Mouse (Mus musculus) MEL (cell line): ENCODE results near the gene Mcm9. TPM values are rescaled to one million over a fixed set of nuclear protein-coding genes. Genes with fewer than 3 reads are reported as not detected.

Source experiments
- DNase-seq: peaks from one replicate; pipeline ENCODE4 v3.0.0; 2011; ENCODE audit warnings: low read depth, low spot score
- H3K27ac ChIP-seq: 2 replicates; pipeline ENCODE4 v1.5.1; 2012; ENCODE audit warnings: low read depth, mild to moderate bottlenecking, control low read depth, low read length, moderate library complexity; ENCODE audit not compliant: control insufficient read depth
- H3K27me3 ChIP-seq, 2 experiments: fragments of 150-350 bp in 1 of 2; sonication (generic) in 1 of 2; 2 replicates each; pipeline ENCODE4 v1.6.1; 2012; ENCODE audit warnings: low read length in 2 of 2, mild to moderate bottlenecking in 2 of 2, improper control_type of control experiment in 1 of 2, moderate library complexity in 1 of 2; ENCODE audit not compliant: insufficient read depth in 2 of 2, control insufficient read depth in 1 of 2
- H3K36me3 ChIP-seq, 2 experiments: 2 replicates each; pipeline ENCODE4 v1.6.1; 2012 to 2014; ENCODE audit warnings: low read length in 2 of 2, improper control_type of control experiment in 1 of 2, inconsistent platforms in 1 of 2, mild to moderate bottlenecking in 1 of 2; ENCODE audit not compliant: insufficient read depth in 2 of 2, control insufficient read depth in 1 of 2
- H3K4me1 ChIP-seq, 2 experiments: fragments of 150-350 bp in 1 of 2; sonication (generic) in 1 of 2; 2 replicates each; pipeline ENCODE4 v1.6.1; 2012; ENCODE audit warnings: low read length in 2 of 2, improper control_type of control experiment in 1 of 2, mild to moderate bottlenecking in 1 of 2; ENCODE audit not compliant: insufficient read depth in 2 of 2, control insufficient read depth in 1 of 2
- H3K4me3 ChIP-seq, 2 experiments: fragments of 150-350 bp in 1 of 2; sonication (generic) in 1 of 2; 2 replicates each; pipeline ENCODE4 v1.5.1; 2012; ENCODE audit warnings: low read depth in 2 of 2, low read length in 2 of 2, mild to moderate bottlenecking in 2 of 2, moderate library complexity in 2 of 2, control low read depth in 1 of 2, improper control_type of control experiment in 1 of 2; ENCODE audit not compliant: control insufficient read depth in 1 of 2, insufficient read depth in 1 of 2
- H3K79me2 ChIP-seq: 2 replicates; pipeline ENCODE4 v1.6.1; 2012; ENCODE audit warnings: mild to moderate bottlenecking, low read length, moderate library complexity; ENCODE audit not compliant: control insufficient read depth, poor library complexity, insufficient read depth
- H3K9ac ChIP-seq: 2 replicates; pipeline ENCODE4 v1.6.1; 2012; ENCODE audit warnings: low read depth, mild to moderate bottlenecking, control low read depth, low read length, moderate library complexity; ENCODE audit not compliant: control insufficient read depth, poor library complexity, severe bottlenecking
- H3K9me3 ChIP-seq: fragments of 150-350 bp; sonication (generic); replicated peaks from 2 replicates; pipeline ENCODE4 v1.6.1; 2012; ENCODE audit warnings: mild to moderate bottlenecking, low read length, improper control_type of control experiment, moderate library complexity; ENCODE audit not compliant: insufficient read depth
- CHD2 ChIP-seq: IDR thresholded peaks from 2 replicates; pipeline ENCODE4 v1.6.1; 2011; ENCODE audit warnings: low read length, improper control_type of control experiment
- EP300 ChIP-seq, 2 experiments: IDR thresholded peaks; 2 replicates each; pipeline ENCODE4 v1.6.1; 2011; ENCODE audit warnings: improper control_type of control experiment in 2 of 2, low read length in 2 of 2, low read depth in 1 of 2, mild to moderate bottlenecking in 1 of 2
- KAT2A ChIP-seq: conservative IDR thresholded peaks from 2 replicates; pipeline ENCODE4 v1.6.1; 2012; ENCODE audit warnings: low read depth, low read length, improper control_type of control experiment, inconsistent platforms
- MEF2A ChIP-seq: IDR thresholded peaks from 2 replicates; pipeline ENCODE4 v1.6.1; 2014; ENCODE audit warnings: low read depth, mild to moderate bottlenecking, inconsistent platforms, low read length, improper control_type of control experiment; ENCODE audit not compliant: poor library complexity, insufficient replicate concordance, severe bottlenecking; ENCODE audit errors: extremely low read depth
- MXI1 ChIP-seq: IDR thresholded peaks from 2 replicates; pipeline ENCODE4 v1.6.1; 2011; ENCODE audit warnings: mild to moderate bottlenecking, low read depth, low read length, improper control_type of control experiment
- MYC ChIP-seq: IDR thresholded peaks from 2 replicates; pipeline ENCODE4 v1.6.1; 2011; ENCODE audit warnings: low read depth, mild to moderate bottlenecking, low read length, improper control_type of control experiment, moderate library complexity
- POLR2AphosphoS5 ChIP-seq: IDR thresholded peaks from 2 replicates; pipeline ENCODE4 v1.6.1; 2012; ENCODE audit warnings: low read depth, borderline replicate concordance, mild to moderate bottlenecking, inconsistent platforms, low read length, moderate library complexity, mixed read lengths
- RAD21 ChIP-seq: IDR thresholded peaks from 2 replicates; pipeline ENCODE4 v1.6.1; 2011; ENCODE audit warnings: mild to moderate bottlenecking, low read depth, low read length, improper control_type of control experiment
- RCOR1 ChIP-seq: IDR thresholded peaks from 2 replicates; pipeline ENCODE4 v1.6.1; 2012; ENCODE audit warnings: low read depth, mild to moderate bottlenecking, inconsistent platforms, low read length, improper control_type of control experiment
- SMC3 ChIP-seq: IDR thresholded peaks from 2 replicates; pipeline ENCODE4 v1.6.1; 2011; ENCODE audit warnings: low read depth, low read length, improper control_type of control experiment
- USF1 ChIP-seq: IDR thresholded peaks from 2 replicates; pipeline ENCODE4 v1.6.1; 2014; ENCODE audit warnings: low read depth, mild to moderate bottlenecking, inconsistent platforms, low read length, improper control_type of control experiment, moderate library complexity
- USF2 ChIP-seq, 2 experiments: IDR thresholded peaks; 2 replicates each; pipeline ENCODE4 v1.6.1; 2011 to 2012; ENCODE audit warnings: improper control_type of control experiment in 2 of 2, low read length in 2 of 2, borderline replicate concordance in 1 of 2, inconsistent platforms in 1 of 2, low read depth in 1 of 2, mild to moderate bottlenecking in 1 of 2; ENCODE audit not compliant: insufficient read depth in 1 of 2
- ZKSCAN1 ChIP-seq: IDR thresholded peaks from 2 replicates; pipeline ENCODE4 v1.6.1; 2012; ENCODE audit warnings: low read depth, mild to moderate bottlenecking, inconsistent platforms, low read length, improper control_type of control experiment, moderate library complexity
- ZNF384 ChIP-seq: IDR thresholded peaks from 2 replicates; pipeline ENCODE4 v1.6.1; 2012; ENCODE audit warnings: low read depth, mild to moderate bottlenecking, inconsistent platforms, low read length, improper control_type of control experiment
- polyA plus RNA-seq, 2 experiments: library from polyadenylated mRNA; stranded (reverse) in 1 of 2; unstranded in 1 of 2; fragments of >175 nt in 1 of 2; fragments of >200 nt in 1 of 2; gene quantifications; 2 replicates each; pipeline versions ENCODE4 v1.2.1 to v1.2.4; 2012; ENCODE audit warnings: low replicate concordance in 2 of 2, low read depth in 1 of 2; ENCODE audit not compliant: insufficient read length in 2 of 2, insufficient read depth in 1 of 2, missing spikeins in 1 of 2
- total RNA-seq: library from RNA; depleted of rRNA; stranded (reverse); fragments of 300-350 nt; gene quantifications from 2 replicates; pipeline ENCODE4 v1.2.3, GENCODE M21; 2012

Mcm9 gene
- total and polyA plus RNA-seq, 3 experiments: 5.3 to 12.6 TPM; not detected in 1

DNA sequence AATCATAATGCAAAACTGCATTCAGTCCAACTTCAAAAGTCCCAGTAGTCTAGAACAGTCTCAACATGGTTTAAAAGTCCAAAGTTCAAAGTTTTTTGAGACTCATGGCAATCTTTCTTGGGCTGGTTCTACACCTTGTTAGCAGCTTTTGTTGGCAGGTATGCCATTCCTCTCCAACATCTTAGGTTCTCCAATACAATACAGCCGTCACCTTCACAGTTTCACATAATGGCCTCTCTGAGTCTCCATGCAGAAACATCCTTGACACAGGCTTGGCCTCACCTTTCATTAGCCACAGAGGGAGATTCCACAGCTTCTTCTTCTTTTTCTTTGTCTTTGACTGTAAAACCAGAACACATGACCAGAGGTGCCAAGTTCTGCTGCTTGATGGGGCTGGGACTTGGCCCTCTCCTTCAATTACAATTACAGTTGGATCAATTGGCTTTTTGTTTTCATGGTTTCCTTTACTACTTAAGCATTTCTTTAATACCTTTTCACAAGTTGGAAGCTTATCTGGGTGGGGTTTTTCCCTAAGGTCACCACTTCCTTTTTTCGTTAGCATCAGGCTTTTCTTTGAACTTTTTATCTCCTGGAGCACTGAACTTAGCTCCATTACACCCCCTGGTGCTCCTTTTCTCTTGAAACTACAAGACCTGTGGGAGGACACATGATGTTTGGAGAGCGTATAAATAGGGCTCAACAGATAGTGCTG lies 104.8 kb downstream of the Mcm9 start (continued):
- TF ChIP-seq RCOR1: peak; percentile 86
- TF ChIP-seq EP300 (IDR thresholded peaks at IDR 0.05; ENCODE audit: low read depth in 1 of 2, low read length in 2 of 2): peak; percentile 90 to 93
- TF ChIP-seq POLR2AphosphoS5: no peak

DNA sequence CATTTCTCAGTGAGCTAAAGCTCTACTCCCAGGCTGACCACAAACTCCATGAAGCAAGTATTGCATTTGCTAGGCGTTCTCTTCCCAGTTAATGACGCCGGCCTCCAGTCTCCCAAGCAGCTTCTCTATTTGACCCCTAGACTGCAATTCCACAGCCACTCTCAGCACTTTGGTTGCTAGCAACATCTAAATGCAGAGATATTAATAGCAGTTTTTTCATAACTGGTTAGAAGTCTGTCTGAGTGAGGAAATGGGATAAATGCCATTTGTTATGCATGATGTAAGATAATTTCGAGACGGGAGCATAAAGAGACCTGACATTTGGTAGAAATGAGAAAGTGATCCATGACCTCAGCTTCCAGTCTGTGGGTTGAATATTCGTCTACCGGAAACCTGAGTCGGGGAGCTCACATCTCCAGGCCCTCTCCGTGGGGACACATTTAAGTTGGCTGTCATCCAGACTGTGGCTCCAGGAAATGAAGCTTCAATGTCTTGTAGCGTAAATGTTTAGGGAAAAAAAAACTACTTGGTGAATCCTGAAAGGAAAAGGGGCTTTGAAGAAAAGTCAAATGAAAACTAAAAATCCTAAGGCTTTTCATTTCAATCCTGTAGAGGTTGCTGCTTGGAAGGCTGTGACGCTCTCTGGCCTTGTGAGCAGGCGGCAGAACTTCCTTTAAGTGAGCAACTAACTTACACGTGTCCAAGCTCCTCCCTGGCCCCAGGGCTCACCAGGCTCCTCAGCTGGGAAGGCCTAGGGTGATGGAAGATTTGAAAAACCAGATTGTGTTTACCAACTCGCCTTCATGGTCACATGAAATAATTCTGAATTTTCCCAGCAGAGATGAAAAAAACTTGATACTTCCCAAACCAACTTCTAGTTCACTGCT lies 110.9 kb downstream of the Mcm9 start:
- no peaks in the 10 kb centered on the region for H3K9me3 ChIP-seq
- no peak overlapping the region for H3K4me3 ChIP-seq
- peaks cover 0 to 4% of the 10 kb centered on the region in 2 experiments; a peak in 2 of 4 replicates for H3K36me3 ChIP-seq
- peaks cover 5 to 6% of the 10 kb centered on the region in 2 experiments; a peak in 3 of 4 replicates for H3K4me1 ChIP-seq
- DNase-seq: no peak
- no peak for TF ChIP-seq KAT2A
- TF ChIP-seq ZKSCAN1: no peak
- no peak for TF ChIP-seq MYC
- TF ChIP-seq ZNF384: no peak
- TF ChIP-seq SMC3: no peak
- H3K79me2 ChIP-seq: no peaks in the 10 kb centered on the region
- no peak overlapping the region for H3K9ac ChIP-seq
- no peaks in the 10 kb centered on the region for H3K27me3 ChIP-seq
- H3K27ac ChIP-seq: no peak overlapping the region

DNA sequence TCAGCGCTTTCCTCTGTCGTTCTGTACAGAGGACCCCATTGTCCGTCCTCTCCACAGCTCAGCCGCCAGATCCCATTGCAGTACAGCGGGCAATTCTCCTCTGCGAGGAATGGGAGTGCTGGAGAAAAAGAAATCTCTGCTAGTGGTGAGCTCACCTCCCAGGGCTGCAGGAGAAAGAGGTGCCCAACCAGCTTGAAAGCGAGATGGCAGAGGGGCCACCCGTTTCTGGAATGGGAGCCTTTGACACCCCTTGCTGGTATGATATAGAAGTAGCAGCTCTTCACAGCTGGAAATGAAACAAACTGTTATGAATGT lies 111.7 kb downstream of the Mcm9 start:
- peaks cover 5 to 6% of the 10 kb centered on the region in 2 experiments; a peak in 3 of 4 replicates for H3K4me1 ChIP-seq
- H3K9me3 ChIP-seq: no peaks in the 10 kb centered on the region
- H3K4me3 ChIP-seq: no peak overlapping the region

More for the DNA sequence above, 111.7 kb downstream of the Mcm9 start:
- DNase-seq: no peak
- H3K79me2 ChIP-seq: no peaks in the 10 kb centered on the region
- no peaks in the 10 kb centered on the region for H3K27me3 ChIP-seq
- TF ChIP-seq CHD2: no peak
- no peak for TF ChIP-seq KAT2A
- TF ChIP-seq EP300 (IDR thresholded peaks at IDR 0.05; ENCODE audit: low read depth in 1 of 2, low read length in 2 of 2): no peak
- TF ChIP-seq MXI1: no peak
- TF ChIP-seq USF1: no peak
- no peak for TF ChIP-seq MEF2A
- TF ChIP-seq RAD21: no peak
- no peak for TF ChIP-seq SMC3
- TF ChIP-seq USF2 (IDR thresholded peaks at IDR 0.05; ENCODE audit: borderline replicate concordance in 1 of 2, insufficient read depth in 1 of 2, low read depth in 1 of 2, low read length in 2 of 2): no peak
- TF ChIP-seq, all 39 proteins: peak for 0
- Histone ChIP-seq H3K36me3 (peaks cover 0 to 4% of the 10 kb centered on the region in 2 experiments; a peak in 2 of 4 replicates), H3K9ac (no peak overlapping the region), H3K27ac (no peak overlapping the region)
